Mouse (Mus musculus) olfactory bulb, adult 2 months (tissue): ENCODE data around the gene Etfb.

ENCODE experiments used
- CTCF ChIP-seq: fragments of 200-500 bp; IDR thresholded peaks from 2 replicates; pipeline ENCODE4 v1.5.1; 2012; ENCODE audit warnings: low read depth, mild to moderate bottlenecking, low read length, moderate library complexity; ENCODE audit not compliant: insufficient read depth
- POLR2A ChIP-seq: fragments of 200-500 bp; IDR thresholded peaks from 2 replicates; pipeline ENCODE4 v1.6.1; 2012; ENCODE audit warnings: mild to moderate bottlenecking, low read depth, low read length, moderate library complexity; ENCODE audit not compliant: insufficient read depth

- TF ChIP-seq CTCF (no peak), POLR2A (no peak)
Measured at GRCm38 (mm10) chr7:43438611-43439010, 5.3 kb upstream of the Etfb start.
